ENCODE assay signal across 8 mouse cellular contexts in genomic region chr2:62048116-62048515, GRCm38 (mm10). TPM values are rescaled to one million over a fixed set of nuclear protein-coding genes. Genes with fewer than 3 reads are reported as not detected.
A peak's percentile ranks its signal among the peaks of the same experiment; 100 is the strongest.
DNase-seq lines count a peak whose midpoint lies in the region; ATAC-seq lines count a peak whose summit lies in the region.

No protein-coding gene starts in this region.

- no peak overlapping the region for H3K9ac ChIP-seq in heart, embryonic 15.5 days
- peak overlapping the region; percentile 76 for H3K9ac ChIP-seq in hindbrain, embryonic 13.5 days
- peak overlapping the region; percentile 65; the same call in 1 of the 2 replicates for H3K9ac ChIP-seq in neural tube, embryonic 12.5 days

- ATAC-seq in heart, embryonic 15.5 days (replicated peaks; ENCODE audit: insufficient number of reproducible peaks, insufficient read depth, low FRiP score, low read depth), result no peak
- peak; percentile 16; the same call in 1 of the 2 replicates for ATAC-seq in hindbrain, embryonic 13.5 days (ENCODE audit: low FRiP score)
- peak; percentile 28; the same call in 1 of the 2 replicates for ATAC-seq in neural tube, embryonic 12.5 days (ENCODE audit: low FRiP score, low read depth)

- WGBS in heart, embryonic 15.5 days, result 16% methylated on average over 3 of the region's 3 CpGs
- 16% methylated on average over 3 of the region's 3 CpGs for WGBS in hindbrain, embryonic 13.5 days
- 14% methylated on average over 3 of the region's 3 CpGs for WGBS in neural tube, embryonic 12.5 days

- H3K4me3 ChIP-seq in heart, embryonic 15.5 days, result peak overlapping the region; percentile 57
- H3K4me3 ChIP-seq in hindbrain, embryonic 13.5 days, result peak overlapping the region; percentile 50
- peak overlapping the region; percentile 48 for H3K4me3 ChIP-seq in neural tube, embryonic 12.5 days

- no peak overlapping the region for H3K27ac ChIP-seq in heart, embryonic 15.5 days
- H3K27ac ChIP-seq in hindbrain, embryonic 13.5 days, result peak overlapping the region; percentile 92
- no peak overlapping the region for H3K27ac ChIP-seq in neural tube, embryonic 12.5 days

- H3K9me3 ChIP-seq in heart, embryonic 15.5 days (replicated peaks), result no peaks in the 10 kb centered on the region
- H3K9me3 ChIP-seq in hindbrain, embryonic 13.5 days, result no peaks in the 10 kb centered on the region
- H3K9me3 ChIP-seq in neural tube, embryonic 12.5 days, result no peaks in the 10 kb centered on the region

- no peaks in the 10 kb centered on the region for H3K27me3 ChIP-seq in heart, embryonic 15.5 days
- no peaks in the 10 kb centered on the region for H3K27me3 ChIP-seq in hindbrain, embryonic 13.5 days
- H3K27me3 ChIP-seq in neural tube, embryonic 12.5 days (replicated peaks), result no peaks in the 10 kb centered on the region

- H3K4me2 ChIP-seq in heart, embryonic 15.5 days, result peak overlapping the region; percentile 76
- peak overlapping the region; percentile 62 for H3K4me2 ChIP-seq in hindbrain, embryonic 13.5 days
- H3K4me2 ChIP-seq in neural tube, embryonic 12.5 days (replicated peaks), result peak overlapping the region; percentile 67

- no peak for DNase-seq in heart, adult 18-20 months
- DNase-seq in cerebellum, adult 9-11 months, result peak; percentile 17
- no peak for DNase-seq in spleen, postnatal 10 days (ENCODE audit: low spot score in 2 of 2)
- no peak for DNase-seq in urinary bladder, postnatal 14 days (ENCODE audit: low spot score)
- DNase-seq in gastrocnemius, adult 18-20 months (ENCODE audit: low spot score), result no peak

- no peaks in the 10 kb centered on the region for H3K36me3 ChIP-seq in heart, embryonic 15.5 days
- H3K36me3 ChIP-seq in hindbrain, embryonic 13.5 days, result no peaks in the 10 kb centered on the region
- H3K36me3 ChIP-seq in neural tube, embryonic 12.5 days, result no peaks in the 10 kb centered on the region

- H3K4me1 ChIP-seq in heart, embryonic 15.5 days (replicated peaks), result peaks cover 5% of the 10 kb centered on the region
- H3K4me1 ChIP-seq in hindbrain, embryonic 13.5 days (replicated peaks), result peaks cover 11% of the 10 kb centered on the region
- no peaks in the 10 kb centered on the region for H3K4me1 ChIP-seq in neural tube, embryonic 12.5 days

RNA-seq across cellular contexts. Expression of gene Slc4a10, which starts 1.9 kb away (rescaled TPM):
- polyA plus RNA-seq in heart, embryonic 15.5 days (2015; fragmentation: Nextera tagmentation; extraction: Ambion mirVana), result 0.19 and 0.43 TPM in 2 replicates
- total RNA-seq in heart, adult 18-20 months (2021), result not detected
- polyA plus RNA-seq in hindbrain, embryonic 13.5 days (2015; fragmentation: Nextera tagmentation; extraction: Ambion mirVana), result 9.9 and 14.0 TPM in 2 replicates
- 1.3 and 1.4 TPM in 2 replicates for polyA plus RNA-seq in neural tube, embryonic 12.5 days (2016; fragmentation: Nextera tagmentation; extraction: Ambion mirVana)
- 1 to 10 TPM in 1 of 2 experiments, under 1 TPM in 1; 0.14 to 1.0 TPM for total RNA-seq in gastrocnemius, adult 18-20 months (2021)
